Mouse (Mus musculus): Measurements from ENCODE around the gene Ndufaf3.

The Ndufaf3 gene

DNA sequence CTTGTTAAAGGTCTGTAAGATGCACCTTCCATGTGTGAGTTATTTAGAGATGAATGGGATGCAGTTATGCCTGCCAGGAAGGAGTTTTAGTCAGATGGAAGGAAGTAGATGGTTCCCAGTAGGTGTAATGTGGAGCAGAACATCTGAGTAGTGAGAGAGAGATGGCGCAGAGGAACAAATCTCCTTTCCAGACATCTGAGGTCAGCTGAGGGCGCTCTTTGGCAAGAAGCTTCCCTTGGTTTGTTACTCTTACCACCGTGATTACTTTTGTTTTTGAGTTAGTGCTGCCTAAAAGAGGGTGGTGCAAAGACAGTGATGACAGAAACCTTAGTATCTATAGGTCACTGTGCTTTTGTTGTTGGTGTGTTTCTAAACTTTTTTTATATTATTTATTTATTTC lies 41.8 kb downstream of the Ndufaf3 start:
- in situ Hi-C loops (cut with MboI, MseI): loop anchor here (10.0 to 25.0 kb wide), 2 partner anchors 761 to 1688 kb away; no protein-coding TSS in a partner anchor

DNA sequence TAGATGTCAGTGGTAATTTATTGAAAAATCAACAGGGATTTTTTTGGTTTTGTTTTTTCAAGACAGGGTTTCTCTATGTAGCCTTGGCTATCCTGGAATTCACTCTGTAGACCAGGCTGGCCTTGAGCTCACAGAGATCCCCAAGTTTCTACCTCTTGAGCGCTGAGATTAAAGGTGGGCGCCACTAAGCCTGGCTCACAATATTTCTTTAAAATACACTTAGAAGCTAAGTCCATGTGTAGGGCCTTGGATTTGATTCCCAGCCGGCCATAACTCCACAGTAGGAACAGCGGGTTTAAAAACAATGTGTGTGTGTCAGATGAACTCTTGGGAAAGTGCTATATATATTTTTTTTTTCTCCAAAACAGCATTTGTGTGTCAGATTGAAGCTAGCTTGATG lies 43.9 kb downstream of the Ndufaf3 start:
- in situ Hi-C loops (cut with MboI, MseI): loop anchor here (10.0 kb wide), 1 partner anchor 759 kb away; no protein-coding TSS in a partner anchor

DNA sequence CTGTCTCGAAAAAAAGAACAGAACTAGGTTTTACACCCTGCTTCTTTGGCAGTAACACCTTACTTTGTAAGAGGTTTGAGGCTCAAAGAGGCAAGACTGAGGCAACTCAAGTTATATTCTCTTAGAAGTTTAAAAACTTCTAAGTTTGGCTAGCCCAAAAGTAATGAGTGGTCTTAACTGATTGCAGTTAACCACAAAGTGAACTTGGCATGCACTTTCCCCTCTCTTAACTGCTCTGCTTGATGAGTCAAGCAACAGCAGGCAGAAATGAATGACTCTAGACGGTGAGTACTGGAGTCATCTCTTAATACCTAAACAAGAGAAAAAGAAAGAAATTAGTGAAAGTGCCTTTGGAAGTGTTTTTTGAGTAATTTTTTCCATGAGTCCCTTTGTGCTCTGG lies 45.6 kb downstream of the Ndufaf3 start:
- in situ Hi-C loops (cut with MboI, MseI): loop anchor here (10.0 kb wide), 1 partner anchor 757 kb away; no protein-coding TSS in a partner anchor

DNA sequence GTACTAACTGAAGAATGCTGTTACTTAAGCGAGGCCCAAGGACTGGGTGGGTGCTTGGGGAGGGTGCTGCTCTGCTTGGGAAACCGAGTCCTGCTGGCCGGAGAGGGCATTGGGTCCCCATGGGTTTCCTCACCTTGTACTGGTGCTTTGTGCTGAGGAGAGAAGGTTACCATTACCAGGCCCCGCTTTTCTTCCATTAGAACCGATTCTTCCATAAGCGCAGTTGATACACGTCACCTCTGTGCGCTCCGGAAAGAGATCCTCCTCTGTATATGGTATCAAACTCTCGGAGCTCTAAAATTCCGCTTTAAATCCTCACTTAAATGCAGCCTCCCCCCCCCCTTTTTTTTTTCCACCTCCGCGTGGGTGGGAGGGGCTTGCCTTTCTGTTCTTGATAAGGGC lies 49.3 kb downstream of the Ndufaf3 start:
- in situ Hi-C loops (cut with MboI, MseI): loop anchor here in 1 of 2 experiments (10.0 kb wide), 1 partner anchor 537 kb away; the partner anchor contains the start of gene Trex1

DNA sequence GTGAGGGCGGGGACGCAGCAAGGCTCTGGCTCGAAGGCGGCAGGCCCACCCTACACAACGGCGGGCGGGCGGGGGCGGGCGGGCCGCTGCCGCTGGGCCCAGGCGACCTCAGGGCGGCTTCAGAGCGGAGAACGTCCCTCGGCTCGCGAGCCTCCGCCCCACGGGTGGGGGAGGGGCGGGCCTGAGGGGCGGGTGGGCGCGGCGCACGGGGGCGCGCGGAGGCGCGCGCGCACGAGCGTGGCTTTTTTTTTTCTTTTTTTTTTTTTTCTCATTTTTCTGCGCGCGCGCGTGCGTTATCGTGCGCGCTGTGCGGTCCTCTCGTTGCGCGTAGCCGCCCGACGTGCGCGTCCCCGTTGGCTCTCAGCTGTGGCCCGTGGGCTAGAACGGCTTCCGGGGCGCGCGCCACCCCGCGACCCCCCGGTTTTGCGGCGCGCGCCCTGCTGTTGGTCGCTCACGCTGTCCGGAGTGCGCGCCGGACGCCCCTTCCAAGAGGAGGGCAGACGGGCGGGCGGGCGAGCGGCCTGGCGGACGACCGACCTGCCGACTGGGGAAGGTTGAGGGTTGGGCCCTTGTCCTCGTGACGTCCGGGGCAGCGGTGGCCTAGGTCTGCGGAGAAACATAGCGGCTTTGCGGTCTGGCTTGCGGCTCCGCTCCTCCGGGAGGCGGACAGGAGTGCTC lies 49.8 kb downstream of the Ndufaf3 start:
- in situ Hi-C loops (cut with MboI, MseI): loop anchor here in 1 of 2 experiments (10.0 kb wide), 1 partner anchor 537 kb away; the partner anchor contains the start of gene Trex1

DNA sequence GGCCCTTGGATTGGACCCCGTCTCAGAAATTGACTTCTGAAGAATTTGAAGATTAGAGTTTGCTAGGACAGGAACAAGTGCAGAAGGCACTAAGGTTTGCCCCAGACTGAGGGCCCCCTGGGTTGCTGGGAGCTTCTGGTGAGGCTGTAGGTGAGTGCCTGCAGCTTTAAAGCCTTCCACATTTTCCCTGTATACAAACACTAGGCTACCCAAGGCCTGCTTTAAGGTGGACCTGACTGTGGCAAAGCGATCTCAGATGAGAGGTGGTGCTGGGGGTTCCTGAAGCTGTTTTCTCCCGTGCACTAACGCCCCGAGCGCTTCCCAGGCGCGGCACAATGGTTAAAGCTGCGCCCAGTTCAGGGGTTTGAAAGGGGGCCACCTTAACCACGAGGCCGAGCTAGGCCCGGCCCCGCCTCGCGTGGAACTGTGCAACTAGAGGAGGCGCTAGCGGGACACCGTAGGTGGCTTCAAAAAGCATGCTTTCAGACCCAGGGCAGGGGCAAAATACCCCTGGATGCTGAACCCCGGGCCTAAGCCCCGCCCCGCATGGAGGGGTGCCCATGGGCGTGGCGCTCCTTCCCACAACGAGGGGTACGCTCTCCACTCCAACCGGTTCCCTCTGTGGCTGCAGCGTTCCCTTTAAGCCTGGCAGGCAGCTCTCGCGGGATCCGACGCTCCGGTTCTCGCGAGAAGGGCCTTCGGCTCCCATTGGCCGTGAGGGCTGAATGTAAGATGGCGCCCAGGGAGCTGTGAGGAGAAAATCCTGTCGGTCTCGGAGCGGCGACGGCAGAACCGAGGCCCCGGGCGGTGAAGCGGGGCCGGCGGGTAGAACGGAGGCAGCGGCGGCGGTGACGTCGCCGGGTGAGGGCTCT lies 50.6 kb downstream of the Ndufaf3 start, which contains the start of gene Qrich1:
Qrich1 (plus strand) TSS at position 427 of the 872 bp plus-strand sequence.
- in situ Hi-C loops (cut with MboI, MseI): loop anchor here in 1 of 2 experiments (10.0 kb wide), 1 partner anchor 538 kb away; the partner anchor contains the start of gene Trex1
